Mouse (Mus musculus) thymus, adult 18-20 months (tissue): Measurements from ENCODE around the gene Trim14.

ENCODE experiments used
- DNase-seq, 2 experiments: peaks; one replicate each; pipeline ENCODE4 v3.0.0; 2022; ENCODE audit warnings: mixed read lengths in 2 of 2

Trim14 gene

DNA sequence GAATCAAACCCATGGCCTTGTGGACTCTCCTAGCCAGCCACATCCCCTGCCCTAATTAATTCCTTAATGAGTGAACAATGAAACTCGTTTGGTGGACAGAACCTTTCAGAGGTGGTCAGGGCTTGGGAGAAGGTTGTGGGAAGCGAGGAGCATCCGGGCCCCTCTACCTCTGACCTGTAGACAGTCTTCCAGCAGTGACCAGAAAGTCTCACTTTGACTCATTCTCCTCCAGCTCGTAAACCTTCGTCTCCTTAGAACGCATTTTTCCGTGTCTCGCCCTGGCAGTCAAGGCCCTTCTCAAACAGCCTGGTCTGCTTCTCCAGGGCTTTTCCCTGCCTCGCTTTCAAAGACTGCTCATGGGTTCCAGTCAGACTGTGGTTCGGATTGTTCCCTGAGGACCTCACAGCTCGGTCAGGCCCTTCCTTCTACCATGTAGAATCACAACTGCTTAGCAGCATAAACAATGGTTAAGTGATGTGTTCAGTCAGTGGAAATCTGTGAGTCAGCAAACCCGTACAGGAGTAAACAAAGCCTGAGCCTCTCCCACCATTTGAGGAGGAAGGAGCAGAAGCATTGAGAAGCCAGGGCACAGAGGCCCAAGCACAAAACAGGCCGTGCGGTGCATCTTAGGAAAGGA lies 24.2 kb upstream of the Trim14 start:
- DNase-seq = no peak

DNA sequence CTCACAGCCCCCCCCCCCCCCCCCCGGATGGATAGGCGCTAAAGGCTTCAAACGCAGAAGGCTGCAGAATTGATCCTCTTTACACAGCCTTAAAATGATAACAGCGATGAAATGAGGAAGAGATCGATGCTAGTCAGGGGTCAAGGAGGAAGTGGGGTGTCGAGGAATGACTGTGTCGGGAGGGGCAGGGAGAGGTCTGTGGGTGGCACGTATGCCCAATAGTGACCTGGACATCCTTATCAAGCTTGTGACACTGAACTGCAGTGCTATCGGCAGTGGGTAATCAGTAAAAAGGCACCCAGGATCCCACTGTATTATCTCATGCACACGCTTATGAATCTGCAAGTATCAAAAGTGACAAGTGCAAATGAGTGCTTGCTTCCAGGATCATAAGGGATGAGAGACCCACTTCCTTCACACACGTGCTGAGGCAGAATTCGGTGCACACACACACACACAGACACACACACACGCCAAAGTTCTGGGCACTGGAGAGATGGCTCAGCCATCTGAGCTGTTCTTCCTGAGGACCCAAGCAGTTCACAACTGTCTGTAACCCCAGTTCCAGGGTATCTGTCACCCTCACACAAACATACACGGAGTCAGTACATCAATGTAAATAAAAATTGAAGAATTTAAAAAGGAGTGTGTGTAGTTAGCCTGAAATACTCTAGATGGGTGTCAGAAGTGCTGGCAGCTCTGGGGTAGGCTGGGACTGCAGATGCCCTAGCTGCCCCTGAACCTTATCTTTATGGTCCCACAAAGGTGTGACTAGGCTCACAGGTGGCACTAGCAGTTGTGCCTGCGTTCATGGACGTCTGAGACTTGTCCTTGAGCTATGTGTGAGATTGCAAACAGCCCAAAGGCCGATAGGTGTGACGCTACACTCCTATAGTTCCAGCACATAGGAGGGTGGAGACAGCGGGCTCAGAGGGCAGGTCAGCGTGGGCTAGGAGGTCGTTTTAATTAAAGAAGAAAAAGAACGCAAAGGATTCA lies 23.0 kb upstream of the Trim14 start:
- no peak for DNase-seq

DNA sequence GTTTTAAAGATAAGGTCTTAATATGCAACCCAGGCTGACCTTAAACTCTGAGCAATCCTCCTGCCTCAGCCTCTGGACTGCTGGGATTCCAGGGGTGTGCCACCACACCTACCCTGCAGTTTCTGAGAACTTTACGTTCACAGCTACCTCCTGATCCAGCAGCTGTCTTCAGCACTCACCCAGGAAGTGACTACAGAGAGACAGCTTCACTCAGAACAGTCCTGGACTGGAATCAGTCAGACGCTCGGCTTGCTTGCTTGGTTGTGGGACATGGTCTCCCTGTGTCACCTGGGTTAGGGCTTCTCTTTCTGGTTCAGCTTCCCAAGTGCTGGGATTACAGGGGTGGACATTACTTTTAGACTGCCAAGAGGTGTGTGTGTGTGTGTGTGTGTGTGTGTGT lies 21.0 kb upstream of the Trim14 start:
- DNase-seq = no peak

DNA sequence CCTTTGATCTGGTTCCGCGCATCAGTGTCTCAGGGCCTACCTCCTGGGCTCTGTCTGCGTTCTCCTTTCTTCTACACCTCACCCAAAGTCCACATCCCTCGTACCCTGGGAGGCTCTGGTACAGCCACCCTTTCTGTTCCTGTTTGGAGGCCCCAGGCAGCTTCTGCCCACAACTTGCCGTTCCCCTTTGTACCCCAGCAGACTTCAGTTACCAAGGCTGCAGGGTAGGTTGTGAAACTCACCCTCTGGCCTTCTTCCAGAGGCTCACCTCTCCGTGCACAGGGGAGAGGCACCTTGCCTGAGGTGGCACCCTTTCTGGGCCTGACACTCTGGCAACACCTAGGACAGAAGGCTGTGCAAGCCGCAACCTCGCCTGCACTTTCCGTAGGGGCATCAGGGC lies 19.8 kb upstream of the Trim14 start:
- DNase-seq = no peak

DNA sequence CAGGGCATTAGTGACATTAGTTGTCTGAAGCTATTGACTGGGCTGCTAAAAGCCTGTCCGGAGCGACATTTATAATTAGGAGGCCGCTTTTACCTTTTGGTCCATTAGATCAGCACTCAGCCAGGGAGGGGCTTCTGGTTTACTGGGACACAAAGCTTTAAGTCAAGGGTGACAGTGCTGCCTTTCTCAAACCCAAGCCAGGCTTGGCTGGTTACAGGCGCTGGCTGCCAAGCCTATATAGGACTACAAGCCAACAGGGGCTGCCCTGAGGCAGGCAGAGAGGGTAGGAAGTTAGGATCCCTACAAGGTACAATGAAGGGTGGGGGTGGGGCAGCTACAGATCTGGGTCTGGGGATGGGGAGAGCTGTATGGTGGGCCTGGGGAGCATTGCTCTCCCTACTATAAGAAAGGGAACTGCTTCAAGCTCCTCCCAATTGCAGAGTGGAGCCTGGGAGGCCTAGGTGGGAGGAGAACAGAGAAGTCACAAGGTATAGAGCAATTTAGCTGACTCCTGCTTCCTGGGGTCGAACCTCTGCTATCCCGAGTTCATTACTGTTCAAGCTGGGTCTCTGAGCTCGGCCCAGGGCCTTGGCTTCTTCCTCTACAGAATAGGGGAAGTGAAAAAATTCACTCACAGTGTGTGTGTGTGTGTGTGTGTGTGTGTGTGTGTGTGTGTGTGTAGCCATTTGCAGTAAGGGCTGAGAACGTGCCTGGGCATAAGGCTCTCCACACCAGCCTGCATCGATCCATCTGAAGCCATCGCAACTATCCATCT lies 18.5 kb upstream of the Trim14 start:
- no peak for DNase-seq

DNA sequence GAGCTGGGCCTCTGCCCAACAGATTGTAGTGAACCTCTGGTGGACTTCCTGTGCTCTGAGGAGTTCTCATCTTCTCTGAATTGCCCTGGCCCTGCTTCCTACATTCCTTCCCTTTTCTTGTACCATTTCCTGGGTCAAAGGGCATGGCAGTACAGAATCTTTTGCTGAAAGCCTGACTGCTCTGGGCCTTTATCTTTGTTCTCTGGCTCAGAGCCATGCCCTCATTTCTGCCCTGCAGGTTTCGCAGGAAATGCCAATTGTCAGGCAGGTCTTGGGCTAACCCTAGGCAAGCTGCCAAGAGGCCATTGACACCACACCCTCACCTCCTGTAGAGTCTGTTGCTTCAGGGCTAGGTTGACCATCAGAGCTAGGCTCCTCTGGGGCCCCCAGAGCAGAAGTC lies 17.9 kb upstream of the Trim14 start:
- DNase-seq = no peak

DNA sequence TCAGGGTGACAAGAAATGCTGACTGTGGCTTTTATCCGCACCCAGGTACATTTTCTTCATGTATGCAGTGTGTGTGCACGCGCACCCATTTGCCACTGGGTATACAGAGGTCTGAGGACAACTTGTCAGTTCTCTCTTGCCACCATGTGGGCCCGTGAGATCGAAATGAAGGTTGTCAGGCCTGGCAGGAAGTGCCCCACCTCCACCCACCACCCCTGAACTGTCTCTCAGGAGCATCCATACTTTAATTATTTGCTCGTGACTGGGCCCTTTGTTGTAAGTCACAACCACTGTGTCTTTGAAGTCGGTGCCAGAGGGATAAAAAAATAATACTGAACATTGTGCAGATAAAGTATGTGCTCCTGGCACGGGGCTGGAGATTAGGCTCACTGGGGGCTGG lies 14.5 kb upstream of the Trim14 start:
- DNase-seq = no peak

DNA sequence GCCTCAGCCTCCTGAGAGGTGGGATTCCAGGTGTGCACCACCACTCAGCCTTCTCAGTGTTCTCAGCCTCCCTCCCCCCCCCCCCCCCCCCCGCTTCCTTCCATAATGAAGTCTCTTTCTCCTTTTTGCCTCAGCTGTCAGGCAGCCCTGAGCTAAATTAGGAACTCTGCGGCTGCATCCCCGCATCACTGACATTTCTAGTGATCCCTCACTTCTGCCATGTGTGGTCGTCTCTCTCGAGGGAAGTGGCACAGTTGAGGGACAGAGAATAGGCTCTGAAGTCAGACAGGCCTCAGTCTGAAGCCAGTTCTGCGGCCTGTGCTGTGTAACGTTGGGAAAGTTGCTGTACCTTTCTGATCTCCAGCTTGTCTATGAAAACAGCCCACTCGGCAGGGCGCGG lies 14.0 kb upstream of the Trim14 start:
- no peak for DNase-seq

DNA sequence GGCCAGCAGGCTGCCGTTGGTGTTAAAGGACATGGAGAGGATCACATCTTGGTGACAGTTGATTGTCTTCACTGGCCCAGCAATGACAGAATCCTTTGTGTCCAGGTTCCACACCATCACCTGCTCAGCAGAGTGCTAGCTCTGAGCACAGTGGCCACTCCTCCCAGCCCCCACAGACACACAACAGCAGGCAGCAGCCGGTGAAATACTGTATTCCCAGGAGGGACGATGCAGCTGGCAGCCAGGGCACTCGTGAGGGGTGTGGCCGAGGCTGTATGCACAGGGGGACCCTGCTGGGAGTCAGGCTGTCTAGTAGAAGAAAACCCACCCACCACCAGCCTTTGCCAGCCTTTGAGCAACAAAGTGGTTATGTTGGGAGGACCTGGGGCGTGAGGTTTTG lies 10.8 kb upstream of the Trim14 start:
- DNase-seq = no peak

DNA sequence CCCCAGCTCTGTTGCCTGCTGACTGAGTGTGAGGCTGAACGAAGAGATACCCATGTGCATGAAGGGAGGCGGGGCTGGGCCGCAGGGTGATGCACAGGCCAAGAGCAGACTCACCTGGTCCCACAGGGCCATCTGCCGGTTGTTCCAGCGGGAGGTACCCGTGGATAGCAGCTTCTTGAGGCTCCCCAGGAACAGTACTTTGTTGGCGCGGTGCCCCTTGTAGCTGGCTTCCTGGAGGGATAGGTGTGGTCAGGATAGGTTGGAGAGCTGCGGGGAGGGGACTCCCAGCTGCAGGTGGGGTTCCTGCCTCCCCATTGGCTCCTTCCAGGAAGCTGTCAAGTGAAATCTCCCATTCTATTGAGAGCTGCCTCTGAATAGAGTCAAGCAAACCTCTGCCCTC lies 9.6 kb upstream of the Trim14 start:
- DNase-seq = no peak

DNA sequence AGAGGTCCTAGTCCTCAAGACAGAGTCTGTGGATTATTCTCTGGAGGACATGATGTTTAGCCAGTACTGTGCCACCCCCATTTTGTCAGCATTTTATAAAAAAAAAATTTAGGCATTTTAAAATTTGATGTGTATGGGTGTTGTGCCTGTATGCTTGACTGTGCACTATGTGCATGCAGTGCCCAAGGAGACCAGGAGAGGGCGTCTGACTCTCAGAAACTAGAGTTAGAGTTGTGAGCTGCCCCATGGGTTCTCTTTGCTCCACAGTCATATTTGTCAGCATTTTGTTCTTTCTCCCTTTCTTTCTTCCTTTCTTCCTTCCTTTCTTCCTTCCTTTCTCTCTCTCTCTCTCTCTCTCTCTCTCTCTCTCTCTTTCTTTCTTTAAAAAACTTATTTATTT lies 8.4 kb upstream of the Trim14 start:
- DNase-seq = no peak

DNA sequence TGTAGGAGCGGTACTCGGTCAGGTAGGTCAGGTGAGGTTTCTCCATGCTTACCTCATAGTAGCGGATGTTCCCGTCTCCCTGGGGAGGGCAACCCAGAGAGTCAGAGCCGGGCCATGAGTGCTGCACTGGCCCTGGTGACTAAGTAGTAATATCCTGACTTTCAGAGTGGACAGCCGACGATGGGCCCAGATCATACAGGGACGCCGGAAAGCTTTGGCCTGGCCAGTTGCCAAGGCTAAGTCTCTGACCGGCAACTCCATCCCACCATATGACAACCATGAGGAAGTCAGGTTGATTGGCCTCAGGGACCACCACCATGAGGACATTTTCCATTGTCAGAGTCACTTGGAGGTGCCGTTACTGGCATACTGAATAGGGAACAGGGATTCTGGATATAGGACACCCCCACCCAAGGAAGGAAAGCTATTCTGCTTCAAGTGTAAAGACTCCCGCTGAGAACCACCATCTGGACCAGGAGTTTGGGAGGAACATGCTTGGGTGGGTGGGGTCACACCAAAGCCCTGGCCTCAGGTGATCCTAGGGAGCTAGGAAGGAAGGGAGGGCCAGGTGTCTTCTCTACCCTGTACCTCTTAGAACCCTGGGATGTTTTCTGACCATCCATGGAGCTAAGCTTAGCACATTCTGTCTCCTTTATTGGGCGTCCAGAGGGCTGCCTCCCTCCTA lies 7.6 kb upstream of the Trim14 start:
- no peak for DNase-seq

DNA sequence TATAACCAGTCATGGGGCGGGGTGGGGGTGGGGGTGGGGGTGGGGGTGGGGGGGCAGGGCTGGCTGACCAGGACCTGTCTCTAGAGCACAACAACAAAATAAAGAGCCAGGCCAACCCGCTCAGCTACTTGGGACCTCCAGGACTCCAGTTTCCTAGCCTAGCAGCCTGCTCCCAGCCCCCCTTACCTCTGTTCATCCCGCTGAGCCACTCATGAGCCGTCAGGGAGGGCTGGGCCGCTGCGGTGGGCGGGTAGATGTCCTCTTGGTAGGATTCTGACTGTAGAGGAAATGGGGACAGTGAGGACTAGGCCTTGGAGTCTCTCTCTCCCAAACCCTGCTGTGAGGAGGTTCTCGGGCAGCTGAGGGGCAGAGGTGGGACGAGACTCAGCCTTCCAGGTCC lies 5.8 kb upstream of the Trim14 start:
- no peak for DNase-seq

DNA sequence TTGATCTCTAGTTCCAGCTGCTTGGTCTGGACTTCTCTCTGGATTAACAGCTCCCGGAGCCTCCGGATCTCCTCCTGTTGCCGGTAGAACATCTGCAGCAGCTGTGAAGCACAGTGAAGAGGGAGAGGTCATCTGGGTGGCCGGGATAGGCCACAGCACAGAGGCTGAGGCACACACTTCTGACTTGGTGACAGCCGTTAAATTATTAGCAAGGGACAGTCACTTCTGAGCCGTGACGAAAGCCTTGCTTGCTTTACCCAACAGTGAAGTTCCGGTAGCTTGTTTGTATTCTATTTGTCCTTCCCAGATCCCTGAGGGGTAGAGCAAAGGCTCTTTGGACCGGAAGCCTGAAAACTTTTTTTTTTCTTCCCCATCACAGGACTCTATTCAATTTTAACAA lies 3.2 kb upstream of the Trim14 start:
- no peak for DNase-seq

DNA sequence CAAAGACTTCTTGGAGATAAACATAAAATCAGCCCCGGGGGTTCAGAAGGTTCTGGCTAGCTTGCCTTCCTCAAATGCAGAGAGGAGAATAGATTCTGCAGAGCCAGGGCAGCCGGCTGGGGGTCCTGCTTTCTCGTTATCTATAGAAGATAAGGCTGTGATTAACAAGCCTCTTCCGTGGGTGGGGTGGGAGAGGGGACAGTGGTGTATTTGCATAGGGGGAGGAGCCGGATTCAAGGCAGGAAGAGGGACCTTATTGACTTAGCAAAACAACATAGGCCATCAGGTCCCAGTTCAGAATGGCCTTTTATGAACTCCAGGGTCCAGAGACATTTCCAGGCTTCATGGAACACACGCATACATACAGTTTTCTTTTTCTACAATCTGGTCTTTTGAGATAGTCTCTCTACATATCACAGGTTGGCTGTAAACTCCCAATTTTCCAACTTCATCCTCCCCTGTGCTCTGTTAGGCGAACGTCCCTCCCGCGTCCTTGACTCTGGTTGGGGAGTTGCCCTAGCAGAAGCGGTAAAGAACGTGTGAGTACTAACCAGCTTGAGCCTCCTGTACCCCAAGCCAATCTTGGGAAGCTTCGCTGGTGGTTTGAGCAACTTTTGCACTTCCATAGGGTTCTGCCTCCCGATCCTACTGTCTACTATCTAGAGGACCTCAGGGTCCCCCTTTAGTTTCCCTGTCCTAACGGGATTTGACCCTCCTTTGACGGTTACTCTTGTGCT lies 679 bp downstream of the Trim14 start:
- peak in 1 of 2 experiments; percentile 40 for DNase-seq

DNA sequence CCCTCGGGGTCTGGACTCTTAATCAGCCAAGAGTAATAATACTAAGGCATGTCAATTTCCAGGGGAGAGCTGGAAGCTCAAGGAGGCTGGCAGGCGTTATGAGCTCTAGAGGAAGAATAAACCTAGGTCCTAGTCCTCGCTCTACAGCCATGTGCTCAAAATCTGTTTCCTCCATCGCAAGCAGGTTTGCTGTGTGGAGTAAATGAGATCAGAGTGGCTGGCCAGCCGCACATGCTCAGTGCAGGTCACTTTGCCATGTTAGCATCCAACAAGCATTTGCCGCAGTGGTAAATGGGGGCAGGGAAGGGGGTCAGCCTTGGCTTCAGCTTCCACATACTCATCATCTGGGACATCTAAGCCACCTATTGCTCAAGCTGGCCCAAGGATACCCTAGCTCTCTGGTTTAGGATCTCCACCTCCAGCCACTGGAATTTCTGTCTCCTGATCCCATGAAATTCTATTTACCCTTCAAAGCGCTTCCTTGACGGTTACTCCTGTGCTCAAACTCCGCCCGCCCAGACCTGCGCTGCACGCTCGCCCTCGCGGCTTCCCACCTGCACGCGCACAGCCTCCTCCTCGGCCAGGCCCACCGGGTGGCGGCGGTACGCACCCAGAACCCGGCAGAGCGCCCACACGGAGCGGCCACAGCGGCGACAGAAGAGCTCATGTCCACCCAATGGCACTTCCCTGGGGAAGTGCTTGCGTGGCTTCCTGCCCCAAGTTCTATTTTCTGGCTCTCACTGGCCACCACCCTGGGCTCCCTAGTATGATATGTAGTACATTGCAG lies 1.8 kb downstream of the Trim14 start:
- peak in 1 of 2 experiments; percentile 26 for DNase-seq

DNA sequence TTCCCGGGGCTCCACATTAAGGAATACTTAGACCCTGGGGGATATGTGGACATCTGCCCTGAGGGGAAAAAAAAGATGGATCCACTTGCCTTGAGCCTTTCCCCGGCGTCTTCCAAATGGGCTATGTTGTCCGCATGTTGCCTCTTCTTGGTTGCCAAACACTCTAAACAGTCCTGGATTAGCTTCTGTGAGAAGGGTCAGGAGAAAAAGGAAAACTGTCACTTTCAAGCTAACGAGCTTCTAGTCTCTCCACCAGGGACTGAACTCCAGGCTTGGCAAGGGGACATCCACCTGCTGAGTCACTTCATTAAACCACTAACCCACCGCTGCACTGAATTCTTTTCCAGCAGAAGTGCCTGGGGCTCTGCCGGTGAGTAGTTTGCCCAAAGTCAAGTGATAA lies 3.0 kb downstream of the Trim14 start:
- DNase-seq = no peak

DNA sequence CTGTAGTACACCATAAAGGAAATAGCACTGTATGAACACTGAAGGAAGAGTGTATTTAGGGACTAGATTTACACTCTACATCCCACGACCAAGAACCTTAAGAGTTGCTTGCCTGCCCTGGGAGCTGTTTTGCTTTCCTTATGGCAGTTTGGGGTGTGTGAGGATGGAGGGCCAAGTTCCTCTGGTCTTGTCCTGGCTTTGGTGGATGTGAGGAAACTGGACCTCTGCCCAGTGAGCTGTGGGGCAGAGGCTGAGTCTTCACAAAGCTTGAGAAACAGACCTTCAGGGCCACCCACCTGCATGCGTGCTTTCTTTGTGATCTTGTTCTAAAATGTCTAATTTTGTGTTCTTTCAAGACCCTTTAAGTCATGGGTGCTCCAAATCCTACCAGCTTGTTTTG lies 3.4 kb downstream of the Trim14 start:
- no peak for DNase-seq

DNA sequence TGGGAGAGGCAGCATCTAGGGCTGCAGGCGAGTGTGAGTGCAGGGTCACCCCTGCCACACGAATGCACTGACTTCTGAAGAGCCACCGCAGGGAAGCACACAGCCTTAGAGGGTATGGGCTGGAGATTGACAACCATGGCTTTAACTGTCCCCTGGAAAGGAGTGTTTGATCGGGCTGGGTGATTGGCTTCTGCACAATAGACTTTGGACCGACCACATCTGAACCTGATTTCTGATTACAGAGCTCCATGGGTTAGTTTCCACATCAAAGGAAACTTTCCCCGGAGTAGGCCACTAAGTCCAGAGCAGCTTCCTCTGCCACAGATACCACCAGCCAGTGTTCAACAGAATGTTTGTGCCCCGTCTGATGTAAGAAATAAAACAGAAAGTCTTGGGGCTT lies 6.2 kb downstream of the Trim14 start:
- DNase-seq = no peak

DNA sequence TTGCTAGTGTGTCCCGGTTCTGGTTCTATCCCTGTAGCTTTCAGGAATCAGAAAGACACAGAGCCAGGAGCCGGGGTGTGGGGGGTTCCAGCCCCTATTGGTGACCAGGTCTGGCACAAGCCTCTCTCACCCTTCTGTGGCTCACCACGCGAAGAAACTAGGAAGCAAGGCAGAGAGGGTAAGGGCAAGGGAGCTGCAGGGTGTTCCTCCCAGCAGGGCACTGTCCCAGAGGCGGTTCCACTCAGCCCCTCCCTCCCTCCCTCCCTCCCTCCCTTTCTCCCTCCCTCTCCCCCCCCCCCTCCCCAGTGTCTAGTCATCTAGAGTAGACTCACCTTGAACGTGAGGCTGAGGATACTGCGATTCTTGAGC lies 8.4 kb downstream of the Trim14 start:
- no peak for DNase-seq

DNA sequence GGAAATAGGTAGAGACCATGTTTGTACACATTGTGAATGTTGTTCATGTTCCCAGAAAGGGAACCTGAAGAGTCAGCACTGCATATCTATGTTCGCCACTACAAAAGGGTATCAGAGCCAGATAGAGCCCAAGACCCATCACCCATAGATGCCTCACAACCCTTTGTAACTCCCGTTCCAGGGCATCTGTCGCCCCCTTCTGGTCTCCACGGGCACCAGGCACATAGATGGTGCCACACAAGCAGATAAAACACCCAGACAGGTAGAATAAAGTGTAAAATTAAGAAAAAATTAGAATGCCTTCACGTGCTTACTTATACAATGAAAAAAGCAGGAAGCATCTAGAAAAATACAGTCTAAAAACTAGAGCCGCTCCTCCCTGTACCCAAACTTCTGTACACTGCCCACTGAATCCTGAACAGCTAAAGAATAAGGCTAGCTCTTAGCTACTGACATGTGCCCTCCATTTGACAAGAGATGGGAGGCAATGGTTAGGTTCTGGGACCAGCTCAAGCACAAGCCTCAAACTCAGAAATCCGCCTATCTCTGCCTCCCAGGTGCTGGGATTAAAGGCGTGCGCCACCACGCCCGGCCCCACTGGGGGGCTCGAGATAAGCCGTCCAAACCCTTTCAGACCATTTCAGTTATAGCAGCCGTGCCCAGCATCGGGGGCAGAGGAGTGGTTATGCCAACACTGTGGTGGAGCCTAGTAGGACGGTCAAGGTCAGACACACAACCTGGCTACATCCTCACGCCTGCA lies 9.0 kb downstream of the Trim14 start:
- no peak for DNase-seq
